Mouse (Mus musculus) cerebellum, adult 2 months (tissue): ENCODE data around the gene Dhx29.
"Not testable (repeated sequence)": the region's sequence is repeated elsewhere in the genome, so short reads cannot be mapped to it uniquely, and the experiment has no call there.

Source experiments
- CTCF ChIP-seq: fragments of 200-500 bp; IDR thresholded peaks from 2 replicates; pipeline ENCODE4 v1.5.1; 2011; ENCODE audit warnings: low read depth, mild to moderate bottlenecking, control low read depth, low read length, moderate library complexity, borderline replicate concordance; ENCODE audit not compliant: insufficient read depth
- POLR2A ChIP-seq: fragments of 200-500 bp; IDR thresholded peaks from 2 replicates; pipeline ENCODE4 v1.6.1; 2011; ENCODE audit warnings: low read length, control low read depth, borderline replicate concordance; ENCODE audit not compliant: insufficient read depth

GRCm38 (mm10) chr13:113013174-113013953 is 86.1 kb downstream of the Dhx29 start:
- TF ChIP-seq POLR2A, CTCF: not testable (repeated sequence)
